ENCODE assay signal across 8 mouse cellular contexts in genomic region chr15:102746126-102746487, GRCm38 (mm10). TPM values are rescaled to one million over a fixed set of nuclear protein-coding genes. Genes with fewer than 3 reads are reported as not detected.
DNase-seq lines count a peak whose midpoint lies in the region; ATAC-seq and TF ChIP-seq lines count a peak whose summit lies in the region.

No protein-coding gene starts in this region.

- ATAC-seq in heart, postnatal 0 days (ENCODE audit: insufficient read depth, low read depth) = no peak
- ATAC-seq in hindbrain, embryonic 12.5 days (ENCODE audit: low FRiP score) = no peak
- ATAC-seq in midbrain, embryonic 13.5 days = no peak; the same call in 1 of the 2 replicates

- H3K4me1 ChIP-seq in heart, postnatal 0 days (ENCODE audit: control insufficient read depth, insufficient read depth) = peaks cover 7% of the 10 kb centered on the region
- peaks cover 54% of the 10 kb centered on the region for H3K4me1 ChIP-seq in hindbrain, embryonic 12.5 days
- H3K4me1 ChIP-seq in midbrain, embryonic 13.5 days (replicated peaks) = peaks cover 57% of the 10 kb centered on the region

- H3K4me3 ChIP-seq in heart, postnatal 0 days (ENCODE audit: low read depth, low read length) = peak overlapping the region; percentile 50
- peak overlapping the region; percentile 35 for H3K4me3 ChIP-seq in hindbrain, embryonic 12.5 days
- H3K4me3 ChIP-seq in midbrain, embryonic 13.5 days (replicated peaks) = peak overlapping the region; percentile 39

- intact Hi-C loops in heart, postnatal 10 days (cut with DNase I) = no loop called here

- no peak overlapping the region for H3K27ac ChIP-seq in heart, postnatal 0 days (ENCODE audit: low read depth)
- H3K27ac ChIP-seq in hindbrain, embryonic 12.5 days = peak overlapping the region; percentile 93
- H3K27ac ChIP-seq in midbrain, embryonic 13.5 days = peak overlapping the region; percentile 99

- no peaks in the 10 kb centered on the region for H3K36me3 ChIP-seq in heart, postnatal 0 days (replicated peaks; ENCODE audit: control insufficient read depth, insufficient read depth, low read length)
- H3K36me3 ChIP-seq in hindbrain, embryonic 12.5 days = no peaks in the 10 kb centered on the region
- no peaks in the 10 kb centered on the region for H3K36me3 ChIP-seq in midbrain, embryonic 13.5 days

- no peak for TF ChIP-seq EP300 in heart, postnatal 0 days (IDR thresholded peaks at IDR 0.05; ENCODE audit: low read depth)

- no peak for TF ChIP-seq CTCF in heart, postnatal 0 days (IDR thresholded peaks at IDR 0.05; ENCODE audit: low read depth)

- peak overlapping the region; percentile 78 for H3K4me2 ChIP-seq in heart, postnatal 0 days (ENCODE audit: low read depth, low read length)
- H3K4me2 ChIP-seq in hindbrain, embryonic 12.5 days (replicated peaks) = peak overlapping the region; percentile 70
- peak overlapping the region; percentile 69 for H3K4me2 ChIP-seq in midbrain, embryonic 13.5 days (replicated peaks)

- no peak overlapping the region; the same call in 1 of the 2 replicates for H3K9ac ChIP-seq in heart, postnatal 0 days (replicated peaks; ENCODE audit: low read depth, low read length)
- peak overlapping the region; percentile 61 for H3K9ac ChIP-seq in hindbrain, embryonic 12.5 days
- peak overlapping the region; percentile 75 for H3K9ac ChIP-seq in midbrain, embryonic 13.5 days (replicated peaks)

- WGBS in heart, postnatal 0 days = 25% methylated on average over 11 of the region's 11 CpGs
- 7% methylated on average over 11 of the region's 11 CpGs for WGBS in hindbrain, embryonic 12.5 days
- WGBS in midbrain, embryonic 13.5 days = 11% methylated on average over 11 of the region's 11 CpGs

- peaks cover 73% of the 10 kb centered on the region for H3K27me3 ChIP-seq in heart, postnatal 0 days (ENCODE audit: control insufficient read depth, insufficient read depth, low read length)
- peaks cover 93% of the 10 kb centered on the region for H3K27me3 ChIP-seq in hindbrain, embryonic 12.5 days
- peaks cover 53% of the 10 kb centered on the region for H3K27me3 ChIP-seq in midbrain, embryonic 13.5 days

- no peaks in the 10 kb centered on the region for H3K9me3 ChIP-seq in heart, postnatal 0 days (replicated peaks; ENCODE audit: control insufficient read depth, low read length)
- no peaks in the 10 kb centered on the region for H3K9me3 ChIP-seq in hindbrain, embryonic 12.5 days (replicated peaks)
- H3K9me3 ChIP-seq in midbrain, embryonic 13.5 days = no peaks in the 10 kb centered on the region

- DNase-seq in heart, postnatal 0 days (ENCODE audit: low spot score) = no peak
- DNase-seq in heart, postnatal 10 days = no peak
- peak; percentile 41 for DNase-seq in ZHBTc4 (ENCODE audit: low read depth, low spot score)
- DNase-seq in urinary bladder, adult 2 months (ENCODE audit: low spot score) = no peak
- DNase-seq in retina, postnatal 1 day = no peak
- DNase-seq in B cell, adult 2 months = no peak

RNA-seq across cellular contexts. Expression of gene Calcoco1, which starts 24.1 kb away (rescaled TPM):
- total RNA-seq in heart, postnatal 0 days (2014; rRNA removed; ENCODE audit: low replicate concordance) = 85.9 and 89.5 TPM in 2 replicates
- 80.7 and 82.9 TPM in 2 replicates for polyA plus RNA-seq in heart, postnatal 0 days (2015; fragmentation: Nextera tagmentation; extraction: Ambion mirVana)
- total RNA-seq in heart, postnatal 10 days (2021) = 100 to 1,000 TPM in 1 of 2 experiments, 10 to 100 TPM in 1; 90.9 to 100 TPM
- 47.3 and 49.1 TPM in 2 replicates for polyA plus RNA-seq in hindbrain, embryonic 12.5 days (2016; fragmentation: Nextera tagmentation; extraction: Ambion mirVana)
- 41.9 and 51.1 TPM in 2 replicates for polyA plus RNA-seq in midbrain, embryonic 13.5 days (2015; fragmentation: Nextera tagmentation; extraction: Ambion mirVana)
- 52.1 and 79.6 TPM in 2 replicates for polyA plus RNA-seq in urinary bladder, adult 2 months (2012; rRNA removed)
